Mouse (Mus musculus): Measurements from ENCODE around the gene Tspan31.

DNA sequence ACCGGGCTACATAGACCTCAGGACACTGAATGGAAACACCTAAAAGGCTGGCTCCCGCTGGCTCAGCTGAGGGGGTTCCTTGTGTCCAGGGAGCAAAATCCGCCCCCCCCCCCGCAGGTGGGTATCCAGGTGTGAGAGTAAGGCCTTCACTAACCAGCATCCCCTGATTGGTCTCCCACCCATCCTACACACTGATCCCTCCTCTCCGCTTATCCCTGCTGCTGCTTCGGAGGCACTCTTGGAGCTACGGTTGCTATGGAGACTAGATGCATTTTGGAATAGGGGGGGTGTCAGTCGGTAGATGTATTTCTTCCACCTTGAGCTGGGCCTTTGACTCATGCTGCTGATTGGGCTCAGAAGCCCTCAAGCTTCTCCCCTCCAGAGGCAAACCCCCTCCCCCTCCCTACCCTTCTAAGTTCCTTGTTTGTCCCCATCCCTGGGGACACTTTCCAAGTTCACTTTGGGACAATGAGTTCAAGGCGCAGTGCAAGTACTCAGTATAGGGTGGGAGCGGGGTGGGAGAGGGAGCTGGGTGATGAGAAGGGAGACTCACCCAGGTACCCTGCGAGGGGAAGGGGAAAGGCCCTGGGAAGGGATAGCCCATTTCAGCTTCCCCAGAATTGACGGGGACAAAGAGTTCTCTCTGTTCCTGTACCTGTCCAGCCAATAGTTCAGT is 8.1 kb upstream of the Tspan31 start:
- TF ChIP-seq POLR2A (IDR thresholded peaks at IDR 0.05; ENCODE audit: extremely low read depth, insufficient read depth, low read length) (peak; percentile 81), CTCF (IDR thresholded peaks at IDR 0.05; ENCODE audit: extremely low read depth, insufficient read depth, low read length) (no peak)

All from cortical plate, adult 2 months (tissue).